Mouse (Mus musculus) right cerebral cortex, postnatal 4 days (tissue): ENCODE measurements around the gene Slc41a3.

Experiments
- DNase-seq: peaks from one replicate; pipeline ENCODE4 v3.0.0-alpha.2; 2022

Gene Slc41a3

DNA sequence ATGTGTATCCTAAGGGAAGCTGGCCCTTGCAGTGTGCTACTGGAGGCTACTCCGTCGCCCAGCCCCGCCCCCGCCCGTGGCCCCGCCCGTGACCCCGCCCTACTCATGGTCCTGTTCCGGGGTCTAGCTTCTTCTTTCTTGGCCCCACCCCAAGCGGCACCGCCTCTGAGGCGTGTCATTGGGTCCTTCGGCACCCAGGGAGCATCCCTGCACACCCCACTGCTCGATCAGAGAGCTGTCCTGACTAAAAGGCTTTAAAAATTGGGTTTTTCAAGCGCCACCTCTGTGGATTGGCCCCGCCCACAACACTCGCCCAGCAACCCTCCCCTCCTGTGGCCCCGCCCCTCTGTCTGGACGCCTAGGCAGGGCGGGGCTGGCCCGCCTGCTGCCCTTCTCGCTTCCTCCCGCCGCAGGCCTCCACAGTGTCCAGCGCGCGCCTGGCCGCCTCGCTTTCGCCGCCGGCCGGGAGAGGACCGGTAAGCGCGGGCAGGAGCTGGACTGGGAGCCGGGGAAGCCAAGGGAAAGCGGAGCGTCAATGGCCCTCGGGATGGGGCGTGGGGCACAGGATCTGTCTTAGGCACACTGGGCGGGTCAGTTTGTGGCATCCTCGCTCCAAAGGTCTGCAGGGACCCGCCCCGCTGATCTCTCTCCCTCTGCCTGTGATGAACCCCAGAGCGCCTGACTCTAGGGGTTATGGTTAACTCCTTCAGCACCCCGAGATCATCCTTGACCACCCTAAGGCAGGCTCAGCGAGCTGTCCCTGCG lies at the start of gene Slc41a3:
Gene Slc41a3, plus strand, starts transcription at position 193 of the 765 bp plus-strand sequence.
- DNase-seq = peak; percentile 77

GRCm38 (mm10) chr6:90556534-90557058 lies 47.9 kb upstream of the Slc41a3 start:
- DNase-seq = no peak

DNA sequence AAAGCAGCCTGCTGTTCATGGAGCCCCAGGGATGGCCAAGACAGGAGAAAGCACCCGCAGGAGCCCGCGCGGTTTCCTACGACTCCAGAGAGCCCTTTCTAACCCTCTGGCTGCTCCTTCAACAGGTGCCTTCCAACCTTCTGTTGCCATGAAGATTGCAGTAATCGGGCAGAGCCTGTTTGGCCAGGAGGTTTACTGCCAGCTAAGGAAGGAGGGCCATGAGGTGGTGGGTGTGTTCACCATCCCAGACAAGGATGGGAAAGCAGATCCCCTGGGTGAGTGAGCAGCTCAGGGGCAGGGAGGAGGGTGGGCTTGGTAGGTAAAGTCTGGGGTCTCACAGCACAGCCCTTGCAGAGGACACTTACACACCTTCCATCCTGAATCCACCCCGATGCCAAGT lies 47.4 kb upstream of the Slc41a3 start:
- DNase-seq = no peak

DNA sequence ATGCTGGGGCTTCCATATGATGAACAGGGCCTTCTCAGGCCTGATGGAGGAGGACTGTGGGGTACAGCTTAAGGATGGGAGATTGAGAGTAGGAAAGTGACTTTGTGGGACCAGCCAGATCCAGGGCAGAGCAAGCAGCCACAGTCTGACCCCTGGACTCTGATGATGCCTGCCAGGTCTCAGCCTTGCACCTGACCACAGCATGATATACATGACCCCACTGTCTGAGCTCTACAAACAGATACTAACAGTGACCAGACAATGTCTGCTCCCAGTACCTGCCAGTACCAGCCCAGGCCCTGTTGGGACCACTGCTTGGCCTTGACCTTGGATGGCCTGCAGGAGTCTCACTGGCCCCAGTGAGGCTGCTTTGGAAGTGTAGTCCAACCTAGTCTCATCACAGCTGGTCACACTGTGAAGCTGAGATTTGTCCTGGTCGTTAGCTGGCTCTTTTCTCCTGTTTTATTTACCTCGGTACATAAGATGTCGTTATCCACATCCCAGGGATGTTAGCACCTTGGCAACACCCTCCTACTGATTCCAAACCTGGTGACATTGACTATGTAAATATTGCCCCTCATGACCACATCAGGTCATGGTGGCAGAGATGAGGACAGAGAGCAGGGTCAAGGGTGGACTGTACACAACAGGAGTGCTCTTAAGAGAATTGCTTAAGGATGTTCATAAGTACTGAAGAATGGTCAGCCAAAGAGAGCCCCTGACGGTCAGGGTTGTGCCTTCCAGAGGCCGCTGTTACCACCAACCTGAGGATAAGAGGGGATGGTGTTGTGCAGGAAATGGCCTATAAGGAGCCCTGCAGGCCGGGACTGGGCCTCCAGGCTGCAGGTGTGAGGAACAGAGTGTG lies 46.5 kb upstream of the Slc41a3 start:
- no peak for DNase-seq

- DNase-seq = no peak
These were observed 44.0 kb upstream of the Slc41a3 start for GRCm38 (mm10) chr6:90560390-90561058.

DNA sequence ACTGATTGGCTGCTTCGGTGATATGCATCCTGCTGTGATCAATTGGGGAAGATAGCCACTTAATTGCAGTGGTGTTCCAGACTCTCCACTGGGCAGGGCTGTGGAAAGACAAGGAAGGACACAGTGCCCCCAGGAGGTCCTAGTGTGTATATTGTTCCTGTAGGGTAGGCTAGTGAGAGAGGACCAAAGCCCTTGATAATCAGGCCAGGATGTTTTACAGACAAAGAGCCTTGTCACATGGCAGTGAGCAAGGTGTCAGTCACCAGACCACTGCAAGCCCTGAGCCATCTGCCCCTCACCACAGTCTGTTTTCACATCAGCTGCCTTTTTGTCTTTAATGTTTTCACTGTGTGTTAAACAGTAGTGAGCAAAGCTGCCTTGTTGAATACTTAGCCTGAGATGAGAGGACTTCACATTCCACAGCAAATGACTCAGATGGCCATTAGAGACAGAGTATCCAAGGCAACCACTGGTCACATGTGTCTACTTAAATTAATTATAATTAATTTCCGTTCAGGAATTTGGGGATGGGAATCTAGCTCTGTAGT lies 43.2 kb upstream of the Slc41a3 start:
- no peak for DNase-seq

GRCm38 (mm10) chr6:90564240-90564639 lies 40.3 kb upstream of the Slc41a3 start:
- DNase-seq = no peak

DNA sequence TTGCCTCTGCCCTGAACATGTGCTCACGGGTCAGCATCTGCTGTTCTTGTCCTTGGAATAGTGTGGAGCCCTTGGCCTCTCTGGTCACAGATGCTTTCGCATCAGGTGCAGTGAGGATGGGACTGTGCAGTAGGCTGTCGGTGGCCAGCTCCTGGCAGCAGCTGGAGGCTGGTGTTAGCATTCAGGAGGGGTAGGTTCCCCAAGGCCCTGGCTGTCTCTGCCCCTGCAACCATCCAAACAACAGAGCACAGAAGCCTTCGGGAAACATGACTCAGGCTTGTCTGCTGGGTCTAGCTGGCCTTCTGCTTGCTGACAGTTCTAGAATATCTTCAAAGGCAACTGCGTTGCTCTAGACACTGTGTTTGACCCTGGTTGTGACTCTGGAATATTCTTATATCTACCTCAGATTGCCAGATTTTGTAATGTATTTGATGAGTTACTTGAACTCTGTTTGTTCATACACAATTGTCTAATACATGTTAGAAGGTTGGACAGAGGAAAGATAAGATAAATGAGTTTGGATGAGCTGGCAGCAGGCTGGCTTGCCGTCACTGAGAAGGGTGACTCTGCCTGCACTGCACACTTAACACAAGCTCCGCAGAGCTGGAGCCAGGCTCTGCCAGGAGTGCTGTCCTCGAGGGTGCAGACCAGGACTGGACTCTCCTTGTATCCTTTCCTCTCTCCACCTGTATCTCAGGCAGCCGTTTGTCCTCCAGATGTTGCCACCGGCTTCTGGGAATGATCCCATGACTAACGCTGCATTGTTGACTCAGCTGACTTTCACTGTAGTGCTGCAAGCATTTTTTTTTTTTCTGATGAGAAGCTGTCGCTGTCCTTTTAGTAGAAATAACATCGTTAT lies 38.9 kb upstream of the Slc41a3 start:
- no peak for DNase-seq

GRCm38 (mm10) chr6:90567486-90567885 lies 37.0 kb upstream of the Slc41a3 start:
- no peak for DNase-seq

DNA sequence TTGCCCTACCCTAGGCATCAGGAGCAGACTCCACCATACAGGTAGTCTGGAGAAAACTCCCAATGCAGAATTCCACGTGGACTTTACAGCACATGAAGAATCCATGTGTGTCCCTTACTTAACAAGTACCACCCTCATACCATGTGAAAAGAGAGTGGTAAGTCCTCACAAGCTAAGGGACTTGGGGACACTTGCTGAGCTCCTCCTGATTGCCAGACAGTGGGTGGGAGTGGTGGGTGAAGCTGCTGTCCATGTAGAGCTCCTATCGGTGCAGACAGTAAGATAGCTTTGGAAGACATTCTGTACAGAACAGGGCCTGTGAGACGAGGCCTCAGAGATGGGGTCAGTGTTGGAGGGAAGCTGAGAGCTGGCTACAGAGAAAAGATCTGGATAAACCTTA lies 36.6 kb upstream of the Slc41a3 start:
- no peak for DNase-seq

GRCm38 (mm10) chr6:90568721-90569120 lies 35.8 kb upstream of the Slc41a3 start:
- no peak for DNase-seq

DNA sequence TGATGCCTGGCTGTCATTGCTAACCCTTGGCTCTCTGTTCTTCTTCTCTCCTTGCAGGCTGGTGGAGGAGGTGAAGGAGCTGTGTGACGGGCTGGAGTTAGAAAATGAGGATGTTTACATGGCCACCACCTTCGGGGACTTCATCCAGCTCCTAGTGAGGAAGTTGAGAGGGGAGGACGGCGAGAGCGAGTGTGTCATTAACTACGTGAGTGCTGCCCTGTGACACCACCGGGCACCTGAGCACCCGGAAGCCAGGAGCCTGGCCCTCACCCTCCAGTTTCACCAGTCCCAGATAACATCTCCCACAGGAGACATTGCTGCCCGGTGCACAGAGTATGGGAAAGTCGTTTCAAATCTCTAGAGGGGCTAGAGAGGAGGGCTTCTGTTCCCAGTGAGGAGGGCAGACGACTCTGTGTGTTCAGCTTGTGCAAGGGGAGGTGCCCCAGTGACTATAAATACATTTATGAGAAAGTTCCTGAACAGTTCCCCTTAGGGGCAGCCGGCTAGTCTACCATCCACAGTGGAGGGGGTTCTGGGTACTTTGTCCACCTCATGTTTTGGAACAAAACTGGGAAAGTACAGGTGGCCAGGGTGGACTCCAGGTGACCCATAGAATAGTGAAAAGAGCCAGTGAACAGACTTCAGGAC lies 34.7 kb upstream of the Slc41a3 start:
- no peak for DNase-seq

- DNase-seq = no peak
These were observed 34.1 kb upstream of the Slc41a3 start for GRCm38 (mm10) chr6:90570392-90570791.

DNA sequence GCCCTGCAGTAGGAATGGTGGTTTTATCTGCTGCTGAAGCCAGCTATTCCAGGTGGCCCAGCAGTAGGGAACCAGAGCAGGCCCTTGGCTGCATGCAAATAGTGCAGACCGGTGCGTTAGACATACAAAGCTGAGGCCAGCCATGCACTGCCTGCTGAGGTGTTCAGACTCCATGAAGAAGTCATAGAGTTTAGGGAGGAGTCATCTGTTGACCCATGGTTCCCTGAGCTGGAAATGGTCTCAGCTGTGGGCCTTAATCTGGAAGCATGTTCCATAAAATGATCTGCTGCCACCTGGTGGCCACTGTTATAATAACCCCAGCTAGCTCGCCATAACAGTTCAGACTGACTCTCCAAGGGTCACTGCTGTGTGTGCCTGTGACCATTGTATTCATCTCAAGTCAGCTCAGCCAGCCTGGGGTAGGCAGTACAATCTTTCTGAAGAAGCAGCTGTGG lies 29.2 kb upstream of the Slc41a3 start:
- DNase-seq = peak; percentile 91

DNA sequence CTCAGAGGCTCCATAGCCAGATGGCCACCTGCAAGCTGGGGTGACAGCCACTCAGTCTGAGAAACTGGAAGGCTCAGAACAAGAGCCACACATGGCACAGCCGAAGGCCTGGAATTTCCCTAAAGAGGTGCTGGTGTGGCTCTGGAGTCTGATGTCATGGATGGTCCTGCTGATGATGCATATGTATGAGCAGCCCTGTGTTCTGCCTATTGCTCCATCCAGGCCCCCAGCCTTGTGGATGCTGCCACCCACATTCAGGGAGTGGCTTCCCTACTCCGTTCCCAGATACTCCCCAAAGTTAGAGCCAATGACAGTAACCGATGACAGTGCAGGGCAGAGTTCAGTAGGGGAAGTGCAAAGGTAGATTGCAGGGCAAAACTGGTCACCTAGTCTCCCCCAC lies 26.4 kb upstream of the Slc41a3 start:
- no peak for DNase-seq

DNA sequence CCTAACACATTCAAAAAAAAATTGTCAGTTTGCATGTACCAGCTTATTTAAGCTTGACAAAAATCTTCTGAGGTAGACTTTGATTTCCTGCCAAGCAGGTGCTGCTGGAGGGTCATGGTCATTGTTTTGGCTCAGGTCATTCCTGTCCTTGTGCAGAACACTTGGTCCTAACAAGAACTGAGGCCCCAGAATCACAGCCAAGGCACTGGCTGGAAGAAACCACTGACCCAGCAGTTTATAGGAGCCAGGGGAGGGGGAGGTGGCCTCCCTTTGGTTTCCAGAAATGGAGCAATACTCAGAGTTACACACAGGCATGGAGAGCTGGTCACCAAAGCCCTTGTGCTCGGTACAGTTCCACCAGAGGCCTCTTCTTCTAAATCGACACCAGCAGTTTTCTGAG lies 22.2 kb upstream of the Slc41a3 start:
- no peak for DNase-seq

- DNase-seq = no peak
These were observed 16.4 kb upstream of the Slc41a3 start for GRCm38 (mm10) chr6:90588113-90588512.

DNA sequence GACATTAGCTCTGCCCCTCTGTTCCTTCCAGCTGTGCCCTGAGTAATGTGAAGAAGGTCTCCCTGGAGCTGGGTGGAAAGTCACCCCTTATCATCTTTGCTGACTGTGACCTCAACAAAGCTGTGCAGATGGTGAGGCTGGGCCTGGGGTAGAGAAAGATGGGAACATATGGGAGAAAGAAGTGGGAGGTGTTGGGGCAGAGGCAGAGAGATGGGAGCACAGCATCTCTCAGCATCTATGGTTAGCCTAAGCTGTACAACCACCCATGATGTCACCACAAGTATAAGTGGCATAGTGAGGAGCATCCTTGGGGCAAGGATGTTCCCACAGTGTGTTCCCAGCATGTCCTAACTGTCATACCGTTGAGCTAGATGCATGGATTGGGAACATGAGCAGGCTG lies 13.8 kb upstream of the Slc41a3 start:
- no peak for DNase-seq

- no peak for DNase-seq
These were observed 9.6 kb upstream of the Slc41a3 start for GRCm38 (mm10) chr6:90594972-90595371.

DNA sequence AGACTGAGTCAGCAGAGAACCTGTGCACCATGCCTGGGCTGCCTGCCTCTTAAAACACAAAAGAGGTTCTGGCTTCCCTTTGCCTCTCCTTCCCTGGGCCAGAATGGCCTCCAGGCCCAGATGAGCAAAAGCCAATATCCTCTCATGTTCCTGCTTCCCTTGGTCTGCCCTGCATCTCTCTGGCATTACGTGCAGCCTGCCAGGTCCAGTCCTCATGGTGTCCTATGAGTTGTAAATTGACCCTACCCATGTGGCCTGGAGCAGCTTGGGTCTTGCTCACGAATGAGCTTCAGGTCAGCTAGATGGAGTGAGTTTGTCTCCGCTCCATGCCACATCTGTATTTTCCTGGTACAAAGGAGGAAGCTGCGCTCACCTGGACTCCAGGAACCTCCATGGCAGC lies 7.5 kb upstream of the Slc41a3 start:
- no peak for DNase-seq

DNA sequence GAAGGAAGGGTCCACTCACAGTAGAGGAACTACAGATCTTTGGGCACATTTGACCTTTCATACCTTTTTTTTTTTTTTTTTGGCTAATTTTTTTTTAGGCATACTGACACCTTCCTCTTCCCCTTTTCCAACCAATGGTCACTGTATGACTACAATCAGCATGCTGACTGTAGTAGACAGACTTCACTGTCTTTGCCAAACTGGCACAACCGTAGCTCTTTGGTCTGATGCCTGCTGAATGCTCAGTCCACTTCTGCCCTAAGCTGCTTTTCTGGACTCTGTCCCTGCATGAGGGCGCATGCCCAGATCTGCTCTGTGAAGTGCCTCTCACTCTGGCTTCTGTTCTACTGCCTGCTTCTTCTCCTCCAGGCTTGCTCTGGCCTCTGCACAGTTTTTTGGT lies 6.9 kb upstream of the Slc41a3 start:
- DNase-seq = peak; percentile 39
